Mouse (Mus musculus) liver, adult 2 months (tissue): ENCODE data around the gene Trmt11.
"Not testable (repeated sequence)": the region's sequence is repeated elsewhere in the genome, so short reads cannot be mapped to it uniquely, and the experiment has no call there.

Experiments
- CTCF ChIP-seq: fragments of 200-500 bp; IDR thresholded peaks from 2 replicates; pipeline ENCODE4 v1.5.1; 2011; ENCODE audit warnings: low read depth, low read length, control low read depth
- POLR2A ChIP-seq: fragments of 200-500 bp; IDR thresholded peaks from 2 replicates; pipeline ENCODE4 v1.6.1; 2011; ENCODE audit warnings: low read length, control low read depth; ENCODE audit not compliant: insufficient read depth; ENCODE audit errors: extremely low read depth

DNA sequence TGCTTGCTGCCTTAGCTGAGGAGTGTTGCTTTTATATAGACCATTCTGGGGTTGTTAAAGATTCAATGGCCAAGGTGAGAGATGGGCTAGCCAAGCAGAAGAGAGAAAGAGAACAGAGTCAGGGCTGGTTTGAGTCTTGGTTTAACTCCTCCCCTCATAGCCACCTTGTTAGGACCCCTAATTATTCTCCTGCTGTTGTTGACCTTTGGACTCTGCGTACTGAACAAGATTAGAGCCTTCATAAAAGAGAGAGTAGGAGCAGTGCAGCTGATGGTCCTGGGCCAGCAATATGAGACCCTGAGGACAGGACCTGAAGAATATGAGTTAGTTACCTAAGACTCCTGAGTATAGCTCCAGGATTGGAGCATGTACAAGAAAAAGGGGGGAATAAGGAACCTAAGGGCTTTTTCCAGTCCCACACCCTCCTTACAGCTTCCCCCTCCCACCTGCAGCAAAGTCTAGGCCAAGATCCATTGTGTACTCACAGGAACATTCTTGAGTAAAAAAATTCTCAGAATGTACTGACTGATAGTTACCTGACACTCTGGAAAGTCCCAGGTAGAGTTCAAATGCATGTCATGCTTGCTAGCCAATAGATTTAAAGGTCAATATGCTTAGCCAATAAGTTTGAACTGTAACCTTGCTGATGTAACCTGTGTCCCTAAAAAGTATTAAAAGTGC lies 36.1 kb upstream of the Trmt11 start:
- TF ChIP-seq CTCF, POLR2A: not testable (repeated sequence)
